Mouse (Mus musculus) hindbrain, embryonic 15.5 days (tissue): ENCODE measurements around the gene Krt23. TPM values are rescaled to one million over a fixed set of nuclear protein-coding genes. Genes with fewer than 3 reads are reported as not detected.

Experiments
- ATAC-seq: fragments of 200-750 bp; cut with Nextera tagmentation; 2 replicates; pipeline ENCODE4 v1.8.0; 2017; ENCODE audit warnings: low read depth, moderate number of reproducible peaks, moderate TSS enrichment; ENCODE audit not compliant: low FRiP score
- H3K27ac ChIP-seq: fragments of 300-500 bp; sonication (generic); replicated peaks from 2 replicates; pipeline ENCODE4 v1.5.1; 2015; ENCODE audit warnings: mild to moderate bottlenecking, inconsistent platforms
- H3K27me3 ChIP-seq: fragments of 300-500 bp; sonication (generic); 2 replicates; pipeline ENCODE4 v1.6.1; 2015; ENCODE audit warnings: control low read depth, inconsistent platforms
- H3K36me3 ChIP-seq: fragments of 300-500 bp; sonication (generic); 2 replicates; pipeline ENCODE4 v1.6.1; 2015; ENCODE audit warnings: control low read depth, inconsistent platforms
- H3K4me1 ChIP-seq: fragments of 300-500 bp; sonication (generic); replicated peaks from 2 replicates; pipeline ENCODE4 v1.6.1; 2015; ENCODE audit warnings: control low read depth, inconsistent platforms
- H3K4me2 ChIP-seq: fragments of 300-500 bp; sonication (generic); 2 replicates; pipeline ENCODE4 v1.6.1; 2015; ENCODE audit warnings: moderate library complexity, mild to moderate bottlenecking, inconsistent platforms
- H3K4me3 ChIP-seq: fragments of 300-500 bp; sonication (generic); 2 replicates; pipeline ENCODE4 v1.5.1; 2015; ENCODE audit warnings: mild to moderate bottlenecking, inconsistent platforms
- H3K9ac ChIP-seq: fragments of 300-500 bp; sonication (generic); 2 replicates; pipeline ENCODE4 v1.6.1; 2015; ENCODE audit warnings: inconsistent platforms
- H3K9me3 ChIP-seq: fragments of 300-500 bp; sonication (generic); 2 replicates; pipeline ENCODE4 v1.6.1; 2016; ENCODE audit warnings: control low read depth, inconsistent platforms
- WGBS: fragments of 180-500 bp; shearing (Covaris S2); methylation state at CpG from one replicate; pipeline ENCODE4 v1.1.7; 2015; 5-methylcytosine and 5-hydroxymethylcytosine counted together
- polyA plus RNA-seq: library from polyadenylated mRNA; unstranded; fragments of >200 nt; fragmentation: Nextera tagmentation; extraction: Ambion mirVana; gene quantifications from 2 replicates; pipeline ENCODE4 v1.2.1, GENCODE M21; 2015

The Krt23 gene
- polyA plus RNA-seq, 1 experiment from 2014 or later = 0.31 TPM

DNA sequence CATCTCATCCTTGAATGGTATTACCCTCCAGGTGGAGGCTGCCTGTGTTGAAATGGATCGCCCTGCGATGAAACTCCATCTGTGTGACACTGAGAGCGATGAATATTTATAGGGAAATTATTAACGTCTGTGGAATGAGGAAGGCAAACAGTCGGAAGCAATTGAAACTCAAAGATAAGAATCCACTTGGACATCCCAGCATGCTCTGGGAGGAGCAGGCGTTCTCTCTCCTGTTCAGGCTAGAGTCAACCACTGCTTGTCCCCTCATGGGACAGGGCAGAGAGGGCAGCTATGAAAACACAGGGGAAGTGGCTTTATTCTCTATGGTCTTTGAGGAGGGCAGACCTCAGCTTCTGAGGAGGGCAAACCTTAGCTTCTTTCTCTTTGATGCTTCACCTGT is 19.5 kb downstream of the Krt23 start:
- Histone ChIP-seq H3K36me3 (no peaks in the 10 kb centered on the region), H3K4me1 (no peaks in the 10 kb centered on the region), H3K27ac (no peak overlapping the region), H3K4me3 (no peak overlapping the region), H3K9ac (no peak overlapping the region), H3K9me3 (no peaks in the 10 kb centered on the region), H3K4me2 (no peak overlapping the region), H3K27me3 (no peaks in the 10 kb centered on the region)
- no peak for ATAC-seq
- 68% methylated on average over 6 of the region's 6 CpGs for WGBS

DNA sequence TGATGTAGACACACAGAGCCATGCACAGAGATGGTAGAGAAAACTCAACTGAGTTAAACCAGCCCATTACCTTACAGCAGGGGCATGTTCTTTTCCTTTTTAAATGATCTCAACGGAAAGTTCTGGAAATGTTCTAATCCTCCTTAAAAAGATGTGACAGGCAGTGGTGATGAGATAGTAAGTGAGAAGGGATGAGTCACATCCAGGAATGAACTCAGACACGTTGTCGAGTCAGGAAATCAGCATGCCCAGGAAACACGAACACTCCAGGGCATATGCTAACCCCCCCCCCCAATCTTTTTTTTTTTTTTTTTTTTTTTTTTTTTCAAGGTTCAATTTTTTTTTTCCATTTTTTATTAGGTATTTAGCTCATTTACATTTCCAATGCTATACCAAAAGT is 20.5 kb downstream of the Krt23 start:
- Histone ChIP-seq H3K4me3 (no peak overlapping the region), H3K4me2 (no peak overlapping the region), H3K27ac (no peak overlapping the region), H3K4me1 (no peaks in the 10 kb centered on the region), H3K9ac (no peak overlapping the region), H3K27me3 (no peaks in the 10 kb centered on the region), H3K9me3 (no peaks in the 10 kb centered on the region), H3K36me3 (no peaks in the 10 kb centered on the region)
- no peak for ATAC-seq
- 91% methylated on average over 4 of the region's 4 CpGs for WGBS

DNA sequence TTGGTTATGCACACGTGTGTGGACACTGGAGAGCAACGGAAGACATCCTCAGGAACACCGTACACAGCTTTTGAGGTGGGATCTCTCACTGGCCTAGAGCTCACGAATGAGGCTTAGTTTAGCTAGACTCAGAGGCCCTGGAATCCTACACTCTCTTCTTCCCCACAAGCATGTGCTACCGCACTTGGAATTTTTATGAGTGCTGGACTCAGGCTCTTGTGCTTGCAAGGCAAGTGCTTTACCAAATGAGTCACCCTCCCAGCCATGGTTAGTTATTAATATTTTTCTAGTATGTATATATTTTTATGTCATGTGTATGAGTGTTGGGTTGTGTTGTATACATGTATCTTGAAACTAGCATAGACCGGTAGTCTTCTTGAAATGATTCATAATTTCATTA is 21.0 kb downstream of the Krt23 start:
- ATAC-seq = no peak
- H3K27ac ChIP-seq = no peak overlapping the region
- H3K4me2 ChIP-seq = no peak overlapping the region
- no peaks in the 10 kb centered on the region for H3K27me3 ChIP-seq
- no peaks in the 10 kb centered on the region for H3K9me3 ChIP-seq
- H3K36me3 ChIP-seq = no peaks in the 10 kb centered on the region
- no peak overlapping the region for H3K9ac ChIP-seq
- H3K4me3 ChIP-seq = no peak overlapping the region
- H3K4me1 ChIP-seq = no peaks in the 10 kb centered on the region
- WGBS = 95% methylated on average over 6 of the region's 6 CpGs

DNA sequence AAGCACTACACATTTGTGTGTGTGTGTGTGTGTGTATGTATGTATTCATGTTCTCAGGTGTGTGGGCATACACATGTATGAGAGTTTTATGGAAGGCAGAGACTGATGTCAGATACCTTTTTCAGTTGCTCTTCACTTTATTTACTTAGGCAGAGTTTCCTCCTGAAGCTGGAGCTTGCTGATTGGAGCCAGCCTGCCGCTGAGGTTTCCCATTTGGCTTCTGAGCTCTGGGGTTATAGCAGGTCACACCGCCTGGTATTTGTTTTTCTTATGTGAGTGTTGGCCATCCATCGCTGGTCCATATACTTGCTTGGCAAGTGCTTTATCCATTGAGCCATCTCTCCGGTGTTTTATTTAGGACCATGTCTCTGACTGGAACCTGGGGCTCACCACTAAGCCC is 23.7 kb downstream of the Krt23 start:
- H3K9me3 ChIP-seq = no peaks in the 10 kb centered on the region
- no peaks in the 10 kb centered on the region for H3K27me3 ChIP-seq
- no peaks in the 10 kb centered on the region for H3K36me3 ChIP-seq
- H3K9ac ChIP-seq = no peak overlapping the region
- ATAC-seq = no peak
- no peak overlapping the region for H3K4me3 ChIP-seq
- no peak overlapping the region for H3K4me2 ChIP-seq
- 93% methylated on average over 4 of the region's 4 CpGs for WGBS
- no peak overlapping the region for H3K27ac ChIP-seq
- H3K4me1 ChIP-seq = no peaks in the 10 kb centered on the region

DNA sequence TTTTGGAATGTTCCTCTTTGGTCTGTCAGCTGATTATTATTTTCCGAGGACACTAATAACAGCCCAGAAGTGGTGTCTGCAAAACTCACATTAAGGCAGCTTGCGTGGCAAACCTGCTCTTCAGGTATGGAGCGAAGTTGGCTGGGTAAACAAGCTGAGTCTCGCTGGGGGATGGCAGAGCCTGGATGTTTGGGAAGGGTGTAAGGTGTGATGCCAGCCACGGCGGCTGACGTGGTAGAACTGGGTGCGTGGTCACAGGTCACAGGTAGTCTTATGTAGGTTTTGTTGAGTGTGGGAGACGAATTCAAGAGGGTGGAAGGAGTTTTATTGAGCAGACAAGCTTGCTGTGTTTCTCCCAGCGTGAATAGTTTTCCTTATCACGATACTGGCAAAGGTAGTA is 24.4 kb downstream of the Krt23 start:
- WGBS = 90% methylated on average over 11 of the region's 11 CpGs
- H3K4me2 ChIP-seq = no peak overlapping the region
- H3K4me1 ChIP-seq = no peaks in the 10 kb centered on the region
- ATAC-seq = no peak
- H3K27me3 ChIP-seq = no peaks in the 10 kb centered on the region
- H3K9ac ChIP-seq = no peak overlapping the region
- H3K36me3 ChIP-seq = no peaks in the 10 kb centered on the region
- H3K27ac ChIP-seq = no peak overlapping the region
- H3K4me3 ChIP-seq = no peak overlapping the region
- H3K9me3 ChIP-seq = no peaks in the 10 kb centered on the region

DNA sequence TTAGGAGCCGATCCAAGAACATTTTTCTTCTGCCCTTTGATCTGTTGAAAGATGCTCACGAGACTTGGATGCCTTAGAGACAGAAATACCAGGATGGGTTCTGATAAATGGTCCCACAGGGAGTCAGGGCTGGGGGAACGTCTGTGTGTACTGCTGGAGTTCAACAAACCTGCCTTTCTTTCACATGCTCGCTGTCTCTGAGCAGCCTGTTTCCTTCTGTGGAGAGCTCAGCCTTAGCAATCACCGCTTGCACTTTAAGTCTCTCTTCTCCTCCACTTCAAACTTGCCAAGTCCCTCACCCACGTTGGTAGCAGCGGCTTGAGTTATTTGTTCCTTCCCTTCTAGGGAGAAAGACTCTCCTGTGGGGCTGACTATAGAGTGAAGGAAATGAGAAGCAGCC is 26.6 kb downstream of the Krt23 start:
- Histone ChIP-seq H3K27ac (no peak overlapping the region), H3K27me3 (no peaks in the 10 kb centered on the region), H3K9me3 (no peaks in the 10 kb centered on the region), H3K9ac (no peak overlapping the region), H3K36me3 (no peaks in the 10 kb centered on the region), H3K4me2 (no peak overlapping the region), H3K4me3 (no peak overlapping the region), H3K4me1 (no peaks in the 10 kb centered on the region)
- 45% methylated on average over 7 of the region's 7 CpGs for WGBS
- no peak for ATAC-seq

DNA sequence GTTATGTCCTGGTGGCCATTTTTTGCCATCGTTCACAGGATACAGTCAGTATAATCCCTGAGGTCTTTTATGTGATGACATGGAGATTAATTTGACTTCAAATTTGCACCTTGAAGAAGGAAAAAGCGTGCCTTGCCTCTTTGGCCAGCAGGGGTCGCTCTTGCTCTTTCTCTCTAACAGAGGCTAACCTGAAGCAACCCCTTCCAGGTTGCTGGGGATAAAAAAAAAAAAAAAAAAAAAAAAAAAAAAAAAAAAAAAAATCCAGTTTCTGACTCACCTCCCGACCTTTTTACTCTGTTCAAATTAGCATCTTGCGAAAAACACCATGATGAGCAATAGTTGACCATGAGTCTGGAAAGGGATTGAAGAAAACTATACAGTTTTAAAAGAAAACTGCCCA is 28.1 kb downstream of the Krt23 start:
- Histone ChIP-seq H3K27ac (no peak overlapping the region), H3K27me3 (no peaks in the 10 kb centered on the region)
- ATAC-seq = no peak

DNA sequence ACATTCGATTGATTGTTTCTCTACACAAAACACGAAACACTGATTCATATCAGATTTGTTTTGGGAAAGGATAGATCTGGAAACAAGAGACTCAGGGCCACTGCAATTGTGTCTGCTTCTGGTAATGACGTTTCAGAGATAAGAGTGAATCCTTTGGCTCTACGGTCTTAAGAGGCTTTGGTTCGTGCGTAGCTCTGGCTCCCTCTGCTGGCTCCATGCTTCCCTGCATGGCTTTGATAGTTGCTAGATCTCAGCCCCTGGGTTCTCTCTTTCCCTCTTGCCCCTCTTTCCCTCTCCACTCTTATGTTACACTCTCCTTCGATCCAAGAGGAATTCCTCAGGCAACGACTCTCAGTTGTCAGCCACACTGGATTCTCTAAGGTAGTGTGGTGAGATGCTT is 29.8 kb downstream of the Krt23 start:
- no peaks in the 10 kb centered on the region for H3K9me3 ChIP-seq
- H3K27ac ChIP-seq = no peak overlapping the region
- no peaks in the 10 kb centered on the region for H3K36me3 ChIP-seq
- 14% methylated on average over 8 of the region's 8 CpGs for WGBS
- ATAC-seq = no peak; the same call in 1 of the 2 replicates
- no peak overlapping the region for H3K9ac ChIP-seq
- H3K27me3 ChIP-seq = no peaks in the 10 kb centered on the region
- no peak overlapping the region for H3K4me3 ChIP-seq
- no peaks in the 10 kb centered on the region for H3K4me1 ChIP-seq
- H3K4me2 ChIP-seq = no peak overlapping the region

More for the DNA sequence above, 28.1 kb downstream of the Krt23 start:
- WGBS = 10% methylated on average over 5 of the region's 5 CpGs
- Histone ChIP-seq H3K4me1 (no peaks in the 10 kb centered on the region), H3K9ac (no peak overlapping the region), H3K9me3 (no peaks in the 10 kb centered on the region), H3K36me3 (no peaks in the 10 kb centered on the region), H3K4me2 (no peak overlapping the region), H3K4me3 (no peak overlapping the region)

DNA sequence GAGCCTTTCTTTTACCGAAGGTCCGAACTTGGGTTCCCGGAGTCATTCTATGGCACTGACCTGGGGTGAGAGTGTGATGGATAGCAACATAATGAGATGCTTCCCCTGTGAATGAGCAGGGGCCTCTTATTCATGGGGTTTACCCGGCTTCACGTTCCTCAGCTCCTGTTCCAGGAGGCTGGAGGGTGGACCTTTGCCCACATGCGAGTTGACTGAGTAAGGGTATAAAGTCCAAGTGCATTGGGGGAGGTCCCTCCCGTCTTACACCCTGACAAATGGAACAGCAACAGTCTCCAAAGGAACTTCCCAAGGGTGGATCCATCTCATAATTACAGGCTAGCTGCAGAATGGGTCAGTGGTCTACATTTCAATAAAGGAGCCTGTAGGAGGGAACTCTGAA is 31.2 kb downstream of the Krt23 start:
- Histone ChIP-seq H3K4me3 (no peak overlapping the region), H3K36me3 (no peaks in the 10 kb centered on the region), H3K27me3 (no peaks in the 10 kb centered on the region), H3K9ac (no peak overlapping the region), H3K4me1 (no peaks in the 10 kb centered on the region), H3K9me3 (no peaks in the 10 kb centered on the region), H3K4me2 (no peak overlapping the region), H3K27ac (no peak overlapping the region)
- 49% methylated on average over 7 of the region's 7 CpGs for WGBS
- no peak for ATAC-seq

DNA sequence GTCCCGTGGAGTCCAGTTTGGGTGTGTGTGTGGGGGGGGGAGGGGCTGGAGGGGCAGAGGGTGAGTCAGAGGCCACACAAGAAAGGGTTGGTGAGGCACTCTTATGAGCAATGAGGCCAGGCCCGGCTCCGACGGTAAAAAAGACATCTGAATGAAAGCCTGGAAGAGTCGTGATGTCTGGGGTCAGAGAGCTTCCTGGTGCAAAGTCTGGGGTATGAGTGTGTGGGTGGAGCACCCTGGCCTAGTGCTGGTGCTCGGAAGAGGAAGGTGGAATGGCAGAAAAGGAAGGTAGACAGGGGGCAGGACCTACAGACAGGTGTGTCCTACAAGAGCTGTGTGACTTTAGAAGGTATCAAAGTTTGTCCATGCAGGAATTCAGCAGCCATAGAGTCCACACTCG is 34.0 kb downstream of the Krt23 start:
- WGBS = 65% methylated on average over 7 of the region's 7 CpGs

DNA sequence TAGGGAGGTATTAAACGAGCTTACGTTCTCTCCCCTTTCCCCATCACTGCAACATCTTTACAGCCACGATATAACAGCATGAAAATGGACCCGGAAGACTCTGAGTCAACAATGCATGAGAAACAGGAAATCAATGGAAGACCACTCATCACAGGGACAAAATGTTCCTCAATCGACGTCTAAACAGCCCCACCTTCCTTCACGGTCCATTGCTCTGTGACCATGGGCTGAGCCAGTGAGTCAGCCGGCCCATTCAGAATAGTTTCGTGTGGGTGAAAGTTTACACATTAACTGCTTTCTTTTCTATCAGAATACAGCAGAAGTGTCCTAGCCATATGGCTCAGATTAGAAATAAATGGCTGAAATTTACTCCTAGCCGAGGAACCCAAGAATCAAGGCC is 38.2 kb downstream of the Krt23 start:
- H3K9me3 ChIP-seq = no peaks in the 10 kb centered on the region
- no peaks in the 10 kb centered on the region for H3K36me3 ChIP-seq
- no peak for ATAC-seq
- no peaks in the 10 kb centered on the region for H3K4me1 ChIP-seq
- H3K4me3 ChIP-seq = no peak overlapping the region
- WGBS = 49% methylated on average over 10 of the region's 10 CpGs
- no peak overlapping the region for H3K9ac ChIP-seq
- H3K4me2 ChIP-seq = no peak overlapping the region
- no peak overlapping the region for H3K27ac ChIP-seq
- no peaks in the 10 kb centered on the region for H3K27me3 ChIP-seq

More for the DNA sequence above, 34.0 kb downstream of the Krt23 start:
- no peak overlapping the region for H3K9ac ChIP-seq
- H3K27ac ChIP-seq = no peak overlapping the region
- H3K27me3 ChIP-seq = no peaks in the 10 kb centered on the region
- ATAC-seq = no peak
- no peak overlapping the region for H3K4me2 ChIP-seq
- H3K36me3 ChIP-seq = no peaks in the 10 kb centered on the region
- no peaks in the 10 kb centered on the region for H3K4me1 ChIP-seq
- no peak overlapping the region for H3K4me3 ChIP-seq
- no peaks in the 10 kb centered on the region for H3K9me3 ChIP-seq

DNA sequence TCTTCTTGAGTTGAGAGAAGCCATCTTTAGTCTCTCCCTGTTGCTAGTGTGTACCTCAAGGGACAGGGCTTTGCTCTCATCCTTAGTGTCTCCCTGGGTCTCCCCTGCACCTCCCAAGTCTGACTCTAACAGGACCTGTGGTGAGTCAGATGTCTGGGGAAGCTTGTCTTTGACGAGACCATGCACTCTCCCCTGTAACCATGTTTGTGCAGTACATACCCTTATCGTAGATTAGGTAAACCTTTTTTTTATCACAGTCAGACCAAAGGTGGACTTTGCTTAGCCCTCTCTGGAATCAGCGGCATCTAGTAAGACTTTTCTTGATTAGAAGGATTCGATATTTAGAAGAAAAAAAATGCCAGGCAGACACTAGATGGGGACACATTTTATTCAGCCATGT is 38.9 kb downstream of the Krt23 start:
- no peak overlapping the region for H3K4me2 ChIP-seq
- no peak for ATAC-seq
- H3K36me3 ChIP-seq = no peaks in the 10 kb centered on the region
- H3K27me3 ChIP-seq = no peaks in the 10 kb centered on the region
- H3K4me3 ChIP-seq = no peak overlapping the region
- H3K4me1 ChIP-seq = no peaks in the 10 kb centered on the region
- no peak overlapping the region for H3K9ac ChIP-seq
- H3K9me3 ChIP-seq = no peaks in the 10 kb centered on the region
- 87% methylated on average over 4 of the region's 4 CpGs for WGBS
- no peak overlapping the region for H3K27ac ChIP-seq

DNA sequence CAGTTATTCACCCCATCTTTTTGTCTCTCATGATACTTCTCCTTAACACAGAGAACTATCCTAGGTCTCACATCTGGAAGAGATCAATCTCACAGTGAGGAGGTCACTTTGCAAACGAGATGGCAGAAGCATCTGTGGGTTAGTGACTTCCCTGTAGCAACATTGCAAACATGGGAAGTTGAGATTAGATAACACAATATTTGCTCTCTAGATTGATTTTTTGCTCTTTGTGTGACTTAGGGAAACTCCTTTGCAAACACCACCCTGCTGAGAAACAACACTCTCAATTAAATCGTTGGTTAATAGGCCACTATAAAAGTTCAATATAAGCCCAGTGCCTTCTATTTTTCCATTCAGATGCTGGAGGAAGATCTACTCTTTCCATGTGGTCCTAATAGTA is 44.2 kb downstream of the Krt23 start:
- H3K4me1 ChIP-seq = no peaks in the 10 kb centered on the region
- H3K27me3 ChIP-seq = no peaks in the 10 kb centered on the region
- H3K36me3 ChIP-seq = no peaks in the 10 kb centered on the region
- no peak overlapping the region for H3K4me3 ChIP-seq
- ATAC-seq = no peak
- H3K4me2 ChIP-seq = no peak overlapping the region
- no peak overlapping the region for H3K9ac ChIP-seq
- 79% methylated on average over 2 of the region's 2 CpGs for WGBS
- no peak overlapping the region for H3K27ac ChIP-seq
- no peaks in the 10 kb centered on the region for H3K9me3 ChIP-seq
